Mouse (Mus musculus) E14TG2a.4 (cell line): ENCODE measurements around the gene Ccdc93.

Experiments
- CTCF ChIP-seq: conservative IDR thresholded peaks from 2 replicates; pipeline ENCODE4 v1.5.1; 2014; ENCODE audit warnings: low read length
- NANOG ChIP-seq: IDR thresholded peaks from 2 replicates; pipeline ENCODE4 v1.6.1; 2014; ENCODE audit warnings: borderline replicate concordance, low read length, mixed read lengths

GRCm38 (mm10) chr1:121549456-121549855 lies 118.6 kb downstream of the Ccdc93 start:
- TF ChIP-seq NANOG (no peak), CTCF (peak; percentile 43)
